Mouse (Mus musculus): ENCODE data around the gene Zfp9.

Gene Zfp9

GRCm38 (mm10) chr6:118478957-118479708 is at the start of gene Zfp9:
Zfp9 (minus strand) TSS chr6:118479320.
- no peak for DNase-seq (ENCODE audit: low spot score)

- DNase-seq (ENCODE audit: low spot score), result no peak
These were observed 41.5 kb upstream of the Zfp9 start for GRCm38 (mm10) chr6:118520668-118521067.

GRCm38 (mm10) chr6:118513335-118514012 is 34.4 kb upstream of the Zfp9 start:
- no peak for DNase-seq (ENCODE audit: low spot score)

- DNase-seq (ENCODE audit: low spot score), result no peak
These were observed 19.9 kb upstream of the Zfp9 start for GRCm38 (mm10) chr6:118499010-118499409.

- DNase-seq (ENCODE audit: low spot score), result no peak
These were observed 3.0 kb upstream of the Zfp9 start for GRCm38 (mm10) chr6:118482125-118482524.

- no peak for DNase-seq (ENCODE audit: low spot score)
These were observed 990 bp downstream of the Zfp9 start for GRCm38 (mm10) chr6:118477875-118478785.

GRCm38 (mm10) chr6:118462069-118462705 is 16.9 kb downstream of the Zfp9 start:
- DNase-seq (ENCODE audit: low spot score), result no peak

- no peak for DNase-seq (ENCODE audit: low spot score)
These were observed 21.4 kb downstream of the Zfp9 start for GRCm38 (mm10) chr6:118457726-118458125.

GRCm38 (mm10) chr6:118455042-118455631 is 24.0 kb downstream of the Zfp9 start, which contains the start of gene Zfp248:
Zfp248 (minus strand) TSS chr6:118455528.
- DNase-seq (ENCODE audit: low spot score), result peak; percentile 46

- no peak for DNase-seq (ENCODE audit: low spot score)
These were observed 24.7 kb downstream of the Zfp9 start for GRCm38 (mm10) chr6:118454452-118454851.

GRCm38 (mm10) chr6:118431502-118431901 is 47.6 kb downstream of the Zfp9 start:
- no peak for DNase-seq (ENCODE audit: low spot score)

GRCm38 (mm10) chr6:118426666-118427065 is 52.5 kb downstream of the Zfp9 start:
- DNase-seq (ENCODE audit: low spot score), result no peak

- DNase-seq (ENCODE audit: low spot score), result peak; percentile 91
These were observed 59.8 kb downstream of the Zfp9 start, which contains the start of gene Bms1 for GRCm38 (mm10) chr6:118419050-118419920. Bms1 (minus strand) TSS chr6:118419474.
